Mouse (Mus musculus) kidney, postnatal 0 days (tissue): Measurements from ENCODE around the gene Prpf8. TPM values are rescaled to one million over a fixed set of nuclear protein-coding genes. Genes with fewer than 3 reads are reported as not detected.
"Not testable (repeated sequence)": the region's sequence is repeated elsewhere in the genome, so short reads cannot be mapped to it uniquely, and the experiment has no call there.

Experiments used
- ATAC-seq: fragments of 200-750 bp; cut with Nextera tagmentation; replicated peaks from 2 replicates; pipeline ENCODE4 v1.8.0; 2017; ENCODE audit warnings: low read depth, moderate number of reproducible peaks, moderate TSS enrichment, moderate library complexity; ENCODE audit not compliant: low FRiP score
- DNase-seq: peaks from one replicate; pipeline ENCODE4 v3.0.0-alpha.2; 2016; ENCODE audit warnings: low spot score
- H3K27ac ChIP-seq: fragments of 300-500 bp; sonication (generic); 2 replicates; pipeline ENCODE4 v1.5.1; 2014; ENCODE audit warnings: mild to moderate bottlenecking
- H3K27me3 ChIP-seq: fragments of 300-500 bp; sonication (generic); 2 replicates; pipeline ENCODE4 v1.6.1; 2014; ENCODE audit warnings: low read length, mixed read lengths; ENCODE audit not compliant: insufficient read depth
- H3K36me3 ChIP-seq: fragments of 300-500 bp; sonication (generic); 2 replicates; pipeline ENCODE4 v1.6.1; 2014; ENCODE audit warnings: low read length, mixed read lengths; ENCODE audit not compliant: insufficient read depth
- H3K4me1 ChIP-seq: fragments of 300-500 bp; sonication (generic); replicated peaks from 2 replicates; pipeline ENCODE4 v1.6.1; 2014; ENCODE audit warnings: antibody characterized with exemption, low read length, mixed read lengths; ENCODE audit not compliant: insufficient read depth
- H3K4me2 ChIP-seq: fragments of 300-500 bp; sonication (generic); 2 replicates; pipeline ENCODE4 v1.6.1; 2014; ENCODE audit warnings: mild to moderate bottlenecking, low read length, moderate library complexity, mixed read lengths
- H3K4me3 ChIP-seq: fragments of 300-500 bp; sonication (generic); replicated peaks from 2 replicates; pipeline ENCODE4 v1.5.1; 2014; ENCODE audit warnings: low read depth, low read length
- H3K9ac ChIP-seq: fragments of 300-500 bp; sonication (generic); 2 replicates; pipeline ENCODE4 v1.6.1; 2014; ENCODE audit warnings: low read depth, low read length
- H3K9me3 ChIP-seq: fragments of 300-500 bp; sonication (generic); replicated peaks from 2 replicates; pipeline ENCODE4 v1.6.1; 2016; ENCODE audit warnings: low read length, inconsistent platforms, mixed read lengths
- CTCF ChIP-seq: IDR thresholded peaks from 2 replicates; pipeline ENCODE4 v1.5.1; 2016; ENCODE audit warnings: antibody characterized with exemption, low read depth, mild to moderate bottlenecking, moderate library complexity
- WGBS: fragments of 180-500 bp; shearing (Covaris S2); extraction: QIAGEN DNeasy Blood & Tissue Kit; methylation state at CpG from one replicate; pipeline ENCODE4 v1.1.7; 2014; 5-methylcytosine and 5-hydroxymethylcytosine counted together
- microRNA counts: library from miRNA; unstranded; fragments of <30 nt; microRNA quantifications from one replicate; lab custom pipeline; 2015
- microRNA-seq: library from miRNA; unstranded; fragments of <30 nt; microRNA quantifications from one replicate; pipeline ENCODE4, GENCODE M21; 2016
- polyA plus RNA-seq: library from polyadenylated mRNA; unstranded; fragments of >200 nt; fragmentation: Nextera tagmentation; extraction: Ambion mirVana; gene quantifications from 2 replicates; pipeline ENCODE4 v1.2.1, GENCODE M21; 2015

The Prpf8 gene
- polyA plus RNA-seq, 1 experiment from 2014 or later = 36.6 TPM

DNA sequence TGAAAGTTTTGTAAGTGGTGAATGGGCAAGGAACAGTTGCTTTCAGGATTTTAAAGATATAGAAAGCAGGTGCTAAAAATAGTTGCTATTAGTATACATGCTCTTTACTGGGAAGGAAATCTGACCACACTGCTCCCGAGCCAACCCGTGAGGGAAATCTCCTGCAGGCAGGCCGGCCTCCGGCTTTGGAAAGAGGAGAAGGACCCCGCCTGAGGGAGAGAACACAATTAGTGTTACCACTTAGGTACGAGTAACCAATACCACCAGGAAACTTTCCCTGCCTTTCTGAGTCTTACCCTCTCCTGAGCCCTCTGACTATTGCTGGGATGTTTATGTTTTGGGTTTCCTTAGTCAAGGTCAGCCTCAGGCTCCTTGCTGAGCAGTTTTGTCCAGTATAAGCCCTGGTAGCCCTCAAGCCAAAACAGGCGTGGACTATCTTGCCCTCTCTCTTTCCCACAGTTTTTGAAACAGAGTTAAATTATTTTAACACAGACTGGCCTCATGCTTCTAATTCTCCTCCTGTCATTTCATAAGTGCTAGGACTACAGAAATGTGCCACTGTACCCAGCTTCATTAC, 66.4 kb downstream of the Prpf8 start:
- H3K4me1 ChIP-seq = peaks cover 21% of the 10 kb centered on the region
- TF ChIP-seq CTCF = no peak
- peak overlapping the region; percentile 84 for H3K27ac ChIP-seq
- H3K27me3 ChIP-seq = no peaks in the 10 kb centered on the region
- no peaks in the 10 kb centered on the region for H3K9me3 ChIP-seq
- H3K4me3 ChIP-seq = no peak overlapping the region
- 39% methylated on average over 7 of the region's 7 CpGs for WGBS
- H3K36me3 ChIP-seq = no peaks in the 10 kb centered on the region
- no peak for ATAC-seq
- DNase-seq = no peak
- H3K9ac ChIP-seq = no peak overlapping the region
- H3K4me2 ChIP-seq = no peak overlapping the region

DNA sequence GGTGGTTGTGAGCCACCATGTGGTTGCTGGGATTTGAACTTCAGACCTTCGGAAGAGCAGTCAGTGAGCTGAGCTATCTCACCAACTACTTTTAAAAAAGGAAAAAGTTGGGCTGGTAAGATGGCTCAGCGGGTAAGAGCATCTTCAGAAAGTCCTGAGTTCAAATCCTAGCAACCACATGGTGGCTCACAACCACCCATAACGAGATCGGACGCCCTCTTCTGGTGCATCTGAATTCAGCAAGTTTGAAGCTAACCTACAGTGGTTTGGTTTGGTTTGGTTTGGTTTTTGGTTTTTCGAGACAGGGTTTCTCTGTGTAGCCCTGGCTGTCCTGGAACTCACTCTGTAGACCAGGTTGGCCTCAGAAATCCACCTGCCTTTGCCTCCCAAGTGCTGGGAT, 69.4 kb downstream of the Prpf8 start:
- not testable (repeated sequence) for H3K27me3 ChIP-seq, H3K4me3 ChIP-seq, H3K9ac ChIP-seq, H3K36me3 ChIP-seq, H3K27ac ChIP-seq, DNase-seq, ATAC-seq, H3K9me3 ChIP-seq, H3K4me2 ChIP-seq
- H3K4me1 ChIP-seq = peaks cover 13% of the 10 kb centered on the region
- 96% methylated on average over 6 of the region's 6 CpGs for WGBS

DNA sequence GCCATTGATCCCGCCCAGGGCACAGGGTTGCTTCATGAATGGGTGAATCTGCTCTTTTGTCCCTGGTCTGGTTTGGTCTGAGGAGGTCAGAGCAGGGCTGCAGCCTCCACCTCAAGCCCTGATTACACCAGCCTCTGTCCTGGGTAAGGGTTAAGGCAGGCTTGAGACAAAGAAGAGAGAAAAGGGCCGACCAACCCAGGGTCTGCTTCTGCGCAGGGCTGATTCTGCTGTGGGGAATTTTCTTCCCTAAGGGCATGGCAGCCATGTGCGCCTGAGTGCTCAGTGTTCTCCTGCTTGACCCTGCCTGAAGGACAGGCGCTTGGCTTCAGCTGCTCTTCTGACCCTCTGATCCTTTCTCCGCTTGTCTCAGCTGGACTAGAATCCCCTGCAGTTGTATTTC, 70.5 kb downstream of the Prpf8 start:
- TF ChIP-seq CTCF = no peak
- H3K4me1 ChIP-seq = 0 out of 2 replicates have a peak, but pooled peaks cover 2% of the 10 kb centered on the region
- H3K27ac ChIP-seq = 0 out of 2 replicates have a peak overlapping the region, but pooled peaks have one; percentile 19
- ATAC-seq (0 out of 2 replicates have a peak, but pooled peaks have one; percentile 25), DNase-seq (no peak)
- no peak overlapping the region for H3K4me2 ChIP-seq
- no peak overlapping the region for H3K9ac ChIP-seq
- H3K27me3 ChIP-seq = no peaks in the 10 kb centered on the region
- no peaks in the 10 kb centered on the region for H3K36me3 ChIP-seq
- no peaks in the 10 kb centered on the region for H3K9me3 ChIP-seq
- no peak overlapping the region for H3K4me3 ChIP-seq
- 69% methylated on average over 6 of the region's 6 CpGs for WGBS

DNA sequence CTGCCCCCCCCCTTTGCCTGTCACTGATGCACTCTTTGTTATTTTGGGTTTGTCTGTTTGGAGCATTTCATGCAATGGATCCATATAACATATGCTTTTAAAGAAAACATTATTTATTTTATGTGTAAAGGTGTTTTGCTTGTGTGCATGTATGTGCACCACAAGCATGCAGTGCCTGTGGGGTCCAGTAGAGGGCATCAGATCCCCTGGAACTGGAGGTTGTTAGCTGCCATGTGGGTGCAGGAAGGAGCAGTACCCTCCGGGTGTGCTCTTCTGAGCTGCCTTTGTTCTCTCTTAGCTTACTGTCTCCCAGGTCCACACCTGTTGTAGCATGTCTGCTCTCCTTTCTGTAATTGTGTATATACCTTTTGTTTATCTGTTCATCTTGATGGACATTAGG, 71.5 kb downstream of the Prpf8 start:
- H3K36me3 ChIP-seq = no peaks in the 10 kb centered on the region
- no peak overlapping the region for H3K4me2 ChIP-seq
- H3K9me3 ChIP-seq = no peaks in the 10 kb centered on the region
- DNase-seq = no peak
- no peak overlapping the region for H3K9ac ChIP-seq
- H3K4me3 ChIP-seq = no peak overlapping the region
- no peaks in the 10 kb centered on the region for H3K27me3 ChIP-seq
- TF ChIP-seq CTCF = peak; percentile 48
- no peaks in the 10 kb centered on the region for H3K4me1 ChIP-seq
- 95% methylated on average over 1 of the region's 1 CpGs for WGBS
- H3K27ac ChIP-seq = no peak overlapping the region
- ATAC-seq = no peak

MicroRNAs within 50 kb of the gene (microRNA counts, 519-probe panel; counts per million panel counts)
- 7,545 counts per million, percentile 97 among the panel's probes with 10 or more counts for microRNA mmu-miR-22 (lab: Ali Mortazavi, UCI)

Small RNAs within 50 kb of the gene (microRNA-seq; reads per million reads assigned to microRNA genes)
- gene Mir22 = 13,489 reads per million, percentile 95 among the genes with 10 or more reads in this experiment
- gene Mir3971 = not detected

Other genes starting within 250 kb of the Prpf8 start
- gene Rpa1, start 138.5 kb upstream of the Prpf8 start, polyA plus RNA-seq = 70.7 and 85.2 TPM in 2 replicates
- 9.0 and 9.8 TPM in 2 replicates for gene Smyd4, start 138.4 kb upstream of the Prpf8 start, polyA plus RNA-seq
- 90.9 and 98.4 TPM in 2 replicates for gene Serpinf1, start 64.1 kb upstream of the Prpf8 start, polyA plus RNA-seq
- gene Serpinf2, start 47.2 kb upstream of the Prpf8 start, polyA plus RNA-seq = 45.2 and 57.0 TPM in 2 replicates
- gene Wdr81, start 32.1 kb upstream of the Prpf8 start, polyA plus RNA-seq = 4.9 and 5.3 TPM in 2 replicates
- 9.3 and 11.8 TPM in 2 replicates for gene Tlcd2, start 25.1 kb upstream of the Prpf8 start, polyA plus RNA-seq
- gene Rilp, start 23.3 kb downstream of the Prpf8 start, polyA plus RNA-seq = 4.2 and 4.5 TPM in 2 replicates
- gene Scarf1, start 26.7 kb downstream of the Prpf8 start, polyA plus RNA-seq = 13.6 and 14.4 TPM in 2 replicates
- gene Slc43a2, start 44.9 kb downstream of the Prpf8 start, polyA plus RNA-seq = 16.6 and 19.1 TPM in 2 replicates
- 68.9 and 69.8 TPM in 2 replicates for gene Pitpna, start 101.3 kb downstream of the Prpf8 start, polyA plus RNA-seq
- 35.9 and 38.6 TPM in 2 replicates for gene Inpp5k, start 144.2 kb downstream of the Prpf8 start, polyA plus RNA-seq
- gene Myo1c, start 163.7 kb downstream of the Prpf8 start, polyA plus RNA-seq = 55.3 and 60.8 TPM in 2 replicates
- 106 and 112 TPM in 2 replicates for gene Crk, start 192.4 kb downstream of the Prpf8 start, polyA plus RNA-seq
- gene Ywhae, start 246.1 kb downstream of the Prpf8 start, polyA plus RNA-seq = 707 and 805 TPM in 2 replicates